Mouse (Mus musculus) liver, postnatal 0 days (tissue): ENCODE data around the gene Usp47.

Experiments used
- CTCF ChIP-seq: sonication (generic); IDR thresholded peaks from 2 replicates; pipeline ENCODE4 v1.5.1; 2016; ENCODE audit warnings: antibody characterized with exemption, low read depth
- EP300 ChIP-seq: IDR thresholded peaks from 2 replicates; pipeline ENCODE4 v1.6.1; 2016; ENCODE audit warnings: antibody characterized with exemption, low read depth, mild to moderate bottlenecking

DNA sequence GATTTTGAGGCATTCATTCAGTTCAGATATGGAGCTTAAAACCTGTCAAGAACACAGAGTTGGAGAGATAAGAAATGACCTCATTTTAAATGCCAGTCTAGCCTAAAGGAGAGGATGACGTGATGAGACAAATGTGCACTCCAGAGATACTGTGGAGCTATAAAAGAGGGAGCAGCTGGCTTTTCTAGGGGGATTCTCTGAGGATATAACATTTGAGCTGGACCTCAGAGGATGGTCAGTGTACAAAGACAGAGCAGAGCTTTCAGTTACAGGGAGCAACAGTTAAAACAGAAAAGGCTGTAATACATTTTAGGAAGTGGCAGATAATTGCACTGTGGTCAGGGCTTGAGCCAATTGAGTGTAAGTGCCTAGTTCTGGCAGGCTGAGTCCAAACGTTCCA is 12.5 kb downstream of the Usp47 start:
- TF ChIP-seq CTCF (no peak), EP300 (no peak)
